Mouse (Mus musculus): ENCODE results near the gene Rrp12. TPM values are rescaled to one million over a fixed set of nuclear protein-coding genes. Genes with fewer than 3 reads are reported as not detected.
"Not testable (repeated sequence)": the region's sequence is repeated elsewhere in the genome, so short reads cannot be mapped to it uniquely, and the experiment has no call there.

Rrp12 gene
- polyA plus RNA-seq, 1 experiment from 2014 or later: 7.4 TPM

- Histone ChIP-seq H3K4me2 (no peak overlapping the region), H3K36me3 (peaks cover 51% of the 10 kb centered on the region), H3K9me3 (replicated peaks) (no peaks in the 10 kb centered on the region), H3K27me3 (no peaks in the 10 kb centered on the region), H3K4me1 (replicated peaks) (no peaks in the 10 kb centered on the region), H3K4me3 (no peak overlapping the region), H3K9ac (no peak overlapping the region), H3K27ac (no peak overlapping the region)
- 91% methylated on average over 5 of the region's 5 CpGs for WGBS
- ATAC-seq (replicated peaks; ENCODE audit: insufficient number of reproducible peaks, insufficient read depth, low FRiP score, low read depth): no peak
These were observed 26.7 kb downstream of the Rrp12 start for GRCm38 (mm10) chr19:41869296-41869695.

- Histone ChIP-seq H3K4me3 (no peak overlapping the region), H3K36me3 (peaks cover 51% of the 10 kb centered on the region), H3K27ac (no peak overlapping the region), H3K9ac (no peak overlapping the region), H3K9me3 (replicated peaks) (no peaks in the 10 kb centered on the region), H3K4me2 (no peak overlapping the region), H3K4me1 (replicated peaks) (no peaks in the 10 kb centered on the region), H3K27me3 (no peaks in the 10 kb centered on the region)
- ATAC-seq (replicated peaks; ENCODE audit: insufficient number of reproducible peaks, insufficient read depth, low FRiP score, low read depth): no peak
- 91% methylated on average over 8 of the region's 8 CpGs for WGBS
These were observed 29.3 kb downstream of the Rrp12 start for GRCm38 (mm10) chr19:41866707-41867106.

- 61% methylated on average over 3 of the region's 3 CpGs for WGBS
- Histone ChIP-seq H3K27ac (no peak overlapping the region), H3K9me3 (replicated peaks) (no peaks in the 10 kb centered on the region), H3K36me3 (peaks cover 6% of the 10 kb centered on the region; the same call in 1 of the 2 replicates), H3K4me2 (no peak overlapping the region), H3K27me3 (no peaks in the 10 kb centered on the region), H3K4me3 (no peak overlapping the region), H3K9ac (no peak overlapping the region), H3K4me1 (replicated peaks) (0 out of 2 replicates have a peak, but pooled peaks cover 3% of the 10 kb centered on the region)
- no peak for ATAC-seq (replicated peaks; ENCODE audit: insufficient number of reproducible peaks, insufficient read depth, low FRiP score, low read depth)
These were observed 38.1 kb downstream of the Rrp12 start for GRCm38 (mm10) chr19:41857816-41858310.

GRCm38 (mm10) chr19:41857086-41857762 lies 38.7 kb downstream of the Rrp12 start:
- Histone ChIP-seq H3K27ac (no peak overlapping the region), H3K4me3 (no peak overlapping the region), H3K4me2 (no peak overlapping the region), H3K27me3 (no peaks in the 10 kb centered on the region), H3K9me3 (replicated peaks) (no peaks in the 10 kb centered on the region), H3K36me3 (0 out of 2 replicates have a peak, but pooled peaks cover under 1% of the 10 kb centered on the region), H3K9ac (no peak overlapping the region), H3K4me1 (replicated peaks) (0 out of 2 replicates have a peak, but pooled peaks cover 3% of the 10 kb centered on the region)
- 57% methylated on average over 5 of the region's 5 CpGs for WGBS
- ATAC-seq (replicated peaks; ENCODE audit: insufficient number of reproducible peaks, insufficient read depth, low FRiP score, low read depth): no peak

- ATAC-seq (replicated peaks; ENCODE audit: insufficient number of reproducible peaks, insufficient read depth, low FRiP score, low read depth): no peak
- no peak overlapping the region for H3K4me3 ChIP-seq
- H3K27me3 ChIP-seq: no peaks in the 10 kb centered on the region
- no peak overlapping the region for H3K9ac ChIP-seq
- no peak overlapping the region for H3K27ac ChIP-seq
- H3K4me1 ChIP-seq (replicated peaks): peaks cover 7% of the 10 kb centered on the region; the same call in 1 of the 2 replicates
- H3K4me2 ChIP-seq: no peak overlapping the region
- H3K9me3 ChIP-seq (replicated peaks): no peaks in the 10 kb centered on the region
- no peaks in the 10 kb centered on the region for H3K36me3 ChIP-seq
- WGBS: 68% methylated on average over 4 of the region's 4 CpGs
These were observed 43.5 kb downstream of the Rrp12 start for GRCm38 (mm10) chr19:41852423-41852822.

GRCm38 (mm10) chr19:41850719-41851543 lies 45.0 kb downstream of the Rrp12 start:
- Histone ChIP-seq H3K27me3 (no peaks in the 10 kb centered on the region), H3K27ac (no peak overlapping the region), H3K9me3 (replicated peaks) (no peaks in the 10 kb centered on the region), H3K4me1 (replicated peaks) (peaks cover 11% of the 10 kb centered on the region), H3K4me3 (no peak overlapping the region), H3K36me3 (no peaks in the 10 kb centered on the region), H3K9ac (no peak overlapping the region), H3K4me2 (no peak overlapping the region; the same call in 1 of the 2 replicates)
- ATAC-seq (replicated peaks; ENCODE audit: insufficient number of reproducible peaks, insufficient read depth, low FRiP score, low read depth): no peak
- 33% methylated on average over 14 of the region's 14 CpGs for WGBS

GRCm38 (mm10) chr19:41850021-41850718 lies 45.8 kb downstream of the Rrp12 start:
- WGBS: 46% methylated on average over 6 of the region's 6 CpGs
- Histone ChIP-seq H3K9ac (no peak overlapping the region), H3K4me1 (replicated peaks) (peaks cover 12% of the 10 kb centered on the region), H3K36me3 (no peaks in the 10 kb centered on the region), H3K9me3 (replicated peaks) (no peaks in the 10 kb centered on the region), H3K27ac (no peak overlapping the region), H3K4me2 (no peak overlapping the region), H3K4me3 (no peak overlapping the region), H3K27me3 (no peaks in the 10 kb centered on the region)
- no peak for ATAC-seq (replicated peaks; ENCODE audit: insufficient number of reproducible peaks, insufficient read depth, low FRiP score, low read depth)

- Histone ChIP-seq H3K9ac (peak within 1 kb of the TSS; percentile 75), H3K27me3 (no peaks in the 10 kb centered on the region), H3K36me3 (no peaks in the 10 kb centered on the region), H3K4me1 (replicated peaks) (peaks cover 12% of the 10 kb centered on the region), H3K4me2 (peak within 1 kb of the TSS; percentile 93), H3K4me3 (peak within 1 kb of the TSS; percentile 79), H3K9me3 (replicated peaks) (no peaks in the 10 kb centered on the region), H3K27ac (peak within 1 kb of the TSS; percentile 90)
- WGBS: under 1% methylated on average over 72 of the region's 72 CpGs
- peak; percentile 93 for ATAC-seq (replicated peaks; ENCODE audit: insufficient number of reproducible peaks, insufficient read depth, low FRiP score, low read depth)
These were observed 47.8 kb downstream of the Rrp12 start, which contains the start of gene Frat2 for GRCm38 (mm10) chr19:41847992-41848851. TSS of gene Frat2 (minus strand) at chr19:41848132.

GRCm38 (mm10) chr19:41847614-41847991 lies 48.4 kb downstream of the Rrp12 start:
- H3K27me3 ChIP-seq; H3K9me3 ChIP-seq (replicated peaks); H3K36me3 ChIP-seq: not testable (repeated sequence)
- Histone ChIP-seq H3K4me2 (peak overlapping the region; percentile 93), H3K9ac (peak overlapping the region; percentile 75), H3K4me3 (peak overlapping the region; percentile 79), H3K27ac (peak overlapping the region; percentile 90), H3K4me1 (replicated peaks) (peaks cover 12% of the 10 kb centered on the region)
- WGBS: under 1% methylated on average over 52 of the region's 53 CpGs
- ATAC-seq (replicated peaks; ENCODE audit: insufficient number of reproducible peaks, insufficient read depth, low FRiP score, low read depth): peak; percentile 34; the same call in 1 of the 2 replicates

- Histone ChIP-seq H3K27ac (peak overlapping the region; percentile 90), H3K36me3 (no peaks in the 10 kb centered on the region), H3K4me2 (peak overlapping the region; percentile 93), H3K4me3 (peak overlapping the region; percentile 79), H3K27me3 (no peaks in the 10 kb centered on the region), H3K4me1 (replicated peaks) (peaks cover 12% of the 10 kb centered on the region), H3K9me3 (replicated peaks) (no peaks in the 10 kb centered on the region), H3K9ac (peak overlapping the region; percentile 75)
- under 1% methylated on average over 62 of the region's 64 CpGs for WGBS
- peak; percentile 11; the same call in 1 of the 2 replicates for ATAC-seq (replicated peaks; ENCODE audit: insufficient number of reproducible peaks, insufficient read depth, low FRiP score, low read depth)
These were observed 48.8 kb downstream of the Rrp12 start for GRCm38 (mm10) chr19:41847091-41847581.

All from heart, embryonic 15.5 days (tissue).